Mouse (Mus musculus): ENCODE data around the gene Plch1. TPM values are rescaled to one million over a fixed set of nuclear protein-coding genes. Genes with fewer than 3 reads are reported as not detected.

Plch1 gene
- 11.2 and 20.4 TPM in 2 replicates for polyA plus RNA-seq (2014; fragmentation: Nextera tagmentation; extraction: Ambion mirVana)

DNA sequence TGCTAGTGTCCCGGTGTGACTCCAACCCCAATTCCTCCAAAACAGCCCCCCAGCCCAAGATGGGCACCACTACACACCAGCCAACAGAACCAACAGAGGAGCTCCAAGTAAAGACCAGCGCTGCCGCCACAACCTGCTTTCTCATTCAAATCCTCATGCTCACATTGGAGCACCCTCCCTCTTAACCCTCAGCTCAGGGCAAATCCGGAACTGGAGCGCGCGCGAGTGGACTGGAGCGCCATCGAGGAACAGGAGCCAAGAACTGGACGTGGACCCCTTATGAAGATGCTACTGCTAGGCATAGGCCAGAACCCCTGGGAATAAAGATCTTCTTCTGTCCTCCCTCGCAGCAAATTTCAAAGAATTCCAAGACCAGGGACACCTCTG lies at the start of gene Plch1:
TSS of gene Plch1 (minus strand) at position 164 of the 387 bp plus-strand sequence.
- peak; percentile 71 for ATAC-seq (ENCODE audit: low FRiP score, low TSS enrichment)
- 0% methylated on average over 12 of the region's 12 CpGs for WGBS
- peaks cover 6% of the 10 kb centered on the region; the same call in 1 of the 2 replicates for H3K4me1 ChIP-seq (ENCODE audit: control insufficient read depth, insufficient read depth, low read length)
- no peaks in the 10 kb centered on the region for H3K27me3 ChIP-seq (ENCODE audit: control insufficient read depth, insufficient read depth, low read length)
- H3K4me2 ChIP-seq (replicated peaks; ENCODE audit: low read depth, low read length), result peak within 1 kb of the TSS; percentile 97
- H3K27ac ChIP-seq (ENCODE audit: low read depth, low read length), result peak within 1 kb of the TSS; percentile 85
- H3K4me3 ChIP-seq (ENCODE audit: low read length), result peak within 1 kb of the TSS; percentile 81
- no peaks in the 10 kb centered on the region for H3K36me3 ChIP-seq (ENCODE audit: control insufficient read depth, insufficient read depth, low read length)
- H3K9ac ChIP-seq (ENCODE audit: low read depth, low read length), result peak within 1 kb of the TSS; percentile 78
- H3K9me3 ChIP-seq (ENCODE audit: control insufficient read depth, low read length), result no peaks in the 10 kb centered on the region

DNA sequence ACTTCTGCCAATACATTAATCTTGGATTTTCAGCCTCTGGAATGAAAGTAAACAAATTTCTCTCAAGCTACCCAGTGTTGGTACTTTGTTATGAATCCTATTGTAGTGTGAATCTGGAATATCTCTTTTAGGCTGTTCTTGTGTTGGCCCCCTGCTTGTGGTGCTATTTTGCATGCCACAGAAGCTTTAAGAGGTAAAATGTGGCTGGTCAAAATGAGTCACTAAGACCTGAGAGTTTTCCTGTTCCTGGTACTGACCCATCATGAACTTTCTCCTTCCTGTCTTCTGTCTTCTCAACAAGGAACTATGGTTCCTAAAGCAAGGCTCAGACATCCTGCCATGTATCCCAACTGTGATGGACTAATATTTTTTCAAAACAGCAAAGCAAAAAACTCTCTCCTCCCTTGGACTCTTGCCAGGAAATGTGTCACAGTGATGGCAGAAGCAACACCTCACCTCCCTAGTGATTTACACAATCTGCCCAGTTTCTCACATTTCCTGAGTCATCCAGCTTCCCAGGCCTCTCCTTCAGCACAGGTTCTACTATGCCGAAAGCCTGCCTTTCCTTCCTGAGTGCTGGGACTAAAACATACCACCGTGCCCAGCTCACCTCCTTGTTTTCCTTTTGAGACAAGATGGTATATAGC lies 42.1 kb upstream of the Plch1 start:
- no peak for ATAC-seq (ENCODE audit: low FRiP score, low TSS enrichment)
- no peaks in the 10 kb centered on the region for H3K27me3 ChIP-seq (ENCODE audit: control insufficient read depth, insufficient read depth, low read length)
- H3K27ac ChIP-seq (ENCODE audit: low read depth, low read length), result no peak overlapping the region
- peaks cover 10% of the 10 kb centered on the region; the same call in 1 of the 2 replicates for H3K36me3 ChIP-seq (ENCODE audit: control insufficient read depth, insufficient read depth, low read length)
- H3K4me2 ChIP-seq (replicated peaks; ENCODE audit: low read depth, low read length), result no peak overlapping the region
- H3K4me3 ChIP-seq (ENCODE audit: low read length), result no peak overlapping the region
- H3K9me3 ChIP-seq (ENCODE audit: control insufficient read depth, low read length), result no peaks in the 10 kb centered on the region
- WGBS, result 72% methylated on average over 2 of the region's 2 CpGs
- H3K9ac ChIP-seq (ENCODE audit: low read depth, low read length), result no peak overlapping the region
- H3K4me1 ChIP-seq (ENCODE audit: control insufficient read depth, insufficient read depth, low read length), result no peaks in the 10 kb centered on the region

DNA sequence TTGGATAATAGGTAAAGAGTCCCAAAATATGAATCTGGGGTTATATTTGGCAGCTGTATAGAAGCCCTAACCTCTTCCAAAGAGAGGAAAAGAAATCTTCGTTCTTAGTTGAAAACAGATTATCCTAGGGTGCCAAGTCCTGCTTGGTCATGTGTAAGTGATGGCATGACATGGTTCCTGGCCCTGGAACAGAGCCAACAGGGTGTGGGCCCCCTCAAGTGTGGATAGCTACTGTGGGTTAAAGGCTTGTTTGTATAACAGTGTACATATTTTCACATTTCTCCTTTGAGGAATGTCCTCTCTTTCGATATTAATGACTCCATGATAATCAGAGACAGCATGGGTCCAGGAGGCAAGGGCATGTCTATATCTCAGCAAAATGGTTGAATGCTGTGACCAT lies 39.7 kb upstream of the Plch1 start:
- Histone ChIP-seq H3K36me3 (ENCODE audit: control insufficient read depth, insufficient read depth, low read length) (peaks cover 2% of the 10 kb centered on the region; the same call in 1 of the 2 replicates), H3K4me2 (replicated peaks; ENCODE audit: low read depth, low read length) (no peak overlapping the region), H3K4me1 (ENCODE audit: control insufficient read depth, insufficient read depth, low read length) (no peaks in the 10 kb centered on the region), H3K9me3 (ENCODE audit: control insufficient read depth, low read length) (no peaks in the 10 kb centered on the region), H3K9ac (ENCODE audit: low read depth, low read length) (no peak overlapping the region), H3K27ac (ENCODE audit: low read depth, low read length) (no peak overlapping the region), H3K27me3 (ENCODE audit: control insufficient read depth, insufficient read depth, low read length) (no peaks in the 10 kb centered on the region), H3K4me3 (ENCODE audit: low read length) (no peak overlapping the region)
- WGBS, result 94% methylated on average over 2 of the region's 2 CpGs
- ATAC-seq (ENCODE audit: low FRiP score, low TSS enrichment), result no peak

DNA sequence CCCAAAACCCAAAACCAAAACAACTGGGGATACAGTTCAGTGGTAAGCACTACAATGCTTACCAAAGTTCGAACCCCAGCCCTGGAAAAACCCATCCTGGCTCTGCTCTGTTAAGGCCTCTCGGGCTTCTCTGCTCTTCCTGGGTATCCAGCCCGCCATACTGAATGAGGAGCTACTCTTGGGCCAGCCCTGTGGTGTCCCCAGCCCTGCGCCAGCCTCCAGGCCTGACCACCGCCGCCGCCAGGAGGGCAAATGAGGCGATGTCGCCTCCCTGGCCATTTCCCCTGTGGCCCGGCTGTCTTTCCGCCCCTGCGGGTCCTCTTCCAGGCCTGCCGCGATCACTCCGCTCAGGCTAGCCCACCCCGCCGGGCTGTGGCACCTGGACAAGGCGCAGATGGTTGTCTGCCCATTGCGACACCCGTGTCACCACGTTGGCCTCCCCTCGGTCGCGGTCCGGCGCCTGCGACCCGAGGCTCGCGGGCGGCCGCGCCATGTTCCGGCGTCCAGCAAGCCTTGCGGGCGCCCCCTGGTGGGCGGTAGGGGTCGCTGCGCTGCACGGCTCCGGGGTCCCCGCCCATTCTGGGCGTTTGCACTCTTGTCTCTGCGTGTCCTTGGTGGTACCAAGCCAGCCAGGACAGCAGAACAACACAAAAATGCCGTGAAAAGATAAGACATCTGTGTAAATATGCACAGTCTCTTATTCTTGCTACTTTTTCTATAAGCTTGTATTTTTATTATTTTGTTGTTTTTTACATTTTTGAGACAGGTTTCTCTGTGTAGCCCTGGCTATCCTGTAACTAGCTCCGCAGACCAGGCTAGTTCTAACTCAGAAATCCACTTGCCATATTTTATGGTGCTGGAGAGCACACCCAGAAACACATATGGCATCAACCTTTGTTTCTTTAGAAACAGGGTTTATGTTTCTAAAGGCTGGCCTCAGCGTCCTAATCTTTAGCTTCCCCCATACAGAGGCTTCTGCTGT lies 29.9 kb upstream of the Plch1 start, which contains the start of gene E130311K13Rik:
TSS of gene E130311K13Rik (minus strand) at position 595 of the 982 bp plus-strand sequence.
- WGBS, result 5% methylated on average over 48 of the region's 48 CpGs
- ATAC-seq (ENCODE audit: low FRiP score, low TSS enrichment), result peak; percentile 96
- no peaks in the 10 kb centered on the region for H3K9me3 ChIP-seq (ENCODE audit: control insufficient read depth, low read length)
- no peaks in the 10 kb centered on the region for H3K4me1 ChIP-seq (ENCODE audit: control insufficient read depth, insufficient read depth, low read length)
- peak within 1 kb of the TSS; percentile 89 for H3K9ac ChIP-seq (ENCODE audit: low read depth, low read length)
- H3K27ac ChIP-seq (ENCODE audit: low read depth, low read length), result peak within 1 kb of the TSS; percentile 73
- peak within 1 kb of the TSS; percentile 63 for H3K4me3 ChIP-seq (ENCODE audit: low read length)
- H3K36me3 ChIP-seq (ENCODE audit: control insufficient read depth, insufficient read depth, low read length), result no peaks in the 10 kb centered on the region
- H3K4me2 ChIP-seq (replicated peaks; ENCODE audit: low read depth, low read length), result peak within 1 kb of the TSS; percentile 67
- no peaks in the 10 kb centered on the region for H3K27me3 ChIP-seq (ENCODE audit: control insufficient read depth, insufficient read depth, low read length)

DNA sequence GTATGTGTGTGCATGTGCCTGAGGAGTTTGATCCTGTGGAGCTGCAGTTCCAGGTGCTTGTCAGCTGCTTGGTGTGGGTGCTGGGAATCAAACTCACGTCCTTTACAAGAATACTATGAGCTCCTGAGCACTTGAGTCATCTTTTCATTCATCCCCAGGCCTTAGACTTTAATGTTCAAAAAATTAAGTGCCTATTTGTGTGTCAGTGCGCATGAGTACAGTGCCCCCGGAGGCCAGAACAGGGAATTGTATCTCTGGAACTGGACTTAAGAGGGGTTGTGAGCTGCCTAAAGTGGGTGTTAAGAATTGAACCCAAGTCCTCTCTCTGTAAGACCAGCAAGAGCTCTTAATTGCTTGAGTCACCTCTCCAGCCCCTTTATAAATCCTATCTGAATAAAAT lies 20.4 kb upstream of the Plch1 start:
- Histone ChIP-seq H3K4me1 (ENCODE audit: control insufficient read depth, insufficient read depth, low read length) (no peaks in the 10 kb centered on the region), H3K4me3 (ENCODE audit: low read length) (no peak overlapping the region), H3K36me3 (ENCODE audit: control insufficient read depth, insufficient read depth, low read length) (0 out of 2 replicates have a peak, but pooled peaks cover 3% of the 10 kb centered on the region), H3K9me3 (ENCODE audit: control insufficient read depth, low read length) (no peaks in the 10 kb centered on the region), H3K9ac (ENCODE audit: low read depth, low read length) (no peak overlapping the region), H3K27ac (ENCODE audit: low read depth, low read length) (no peak overlapping the region), H3K4me2 (replicated peaks; ENCODE audit: low read depth, low read length) (no peak overlapping the region), H3K27me3 (ENCODE audit: control insufficient read depth, insufficient read depth, low read length) (no peaks in the 10 kb centered on the region)
- ATAC-seq (ENCODE audit: low FRiP score, low TSS enrichment), result no peak
- 68% methylated on average over 3 of the region's 3 CpGs for WGBS

DNA sequence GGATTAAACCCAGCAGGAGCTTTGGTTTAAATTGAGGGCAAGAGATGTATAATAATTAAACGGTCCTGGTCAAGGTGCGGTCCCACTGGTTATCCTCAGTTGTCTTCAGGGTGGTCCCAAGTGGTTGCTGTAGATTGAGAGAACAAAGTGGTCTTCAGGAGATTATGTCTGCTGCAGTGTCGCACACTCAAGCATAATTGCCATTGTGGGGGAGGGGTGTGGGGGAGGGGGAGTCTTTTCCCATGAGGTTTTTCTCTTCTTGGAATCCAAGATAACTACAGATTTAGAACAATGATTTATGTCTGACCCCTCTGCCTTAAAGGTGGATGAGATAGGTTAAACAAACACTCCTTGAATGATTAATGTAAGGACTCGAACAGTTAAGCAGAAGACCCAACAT lies 11.0 kb upstream of the Plch1 start:
- 49% methylated on average over 4 of the region's 4 CpGs for WGBS
- no peaks in the 10 kb centered on the region for H3K36me3 ChIP-seq (ENCODE audit: control insufficient read depth, insufficient read depth, low read length)
- no peaks in the 10 kb centered on the region for H3K27me3 ChIP-seq (ENCODE audit: control insufficient read depth, insufficient read depth, low read length)
- H3K9ac ChIP-seq (ENCODE audit: low read depth, low read length), result no peak overlapping the region
- no peak for ATAC-seq (ENCODE audit: low FRiP score, low TSS enrichment)
- H3K27ac ChIP-seq (ENCODE audit: low read depth, low read length), result no peak overlapping the region
- peaks cover under 1% of the 10 kb centered on the region for H3K4me1 ChIP-seq (ENCODE audit: control insufficient read depth, insufficient read depth, low read length)
- no peak overlapping the region for H3K4me3 ChIP-seq (ENCODE audit: low read length)
- H3K9me3 ChIP-seq (ENCODE audit: control insufficient read depth, low read length), result no peaks in the 10 kb centered on the region
- no peak overlapping the region for H3K4me2 ChIP-seq (replicated peaks; ENCODE audit: low read depth, low read length)

DNA sequence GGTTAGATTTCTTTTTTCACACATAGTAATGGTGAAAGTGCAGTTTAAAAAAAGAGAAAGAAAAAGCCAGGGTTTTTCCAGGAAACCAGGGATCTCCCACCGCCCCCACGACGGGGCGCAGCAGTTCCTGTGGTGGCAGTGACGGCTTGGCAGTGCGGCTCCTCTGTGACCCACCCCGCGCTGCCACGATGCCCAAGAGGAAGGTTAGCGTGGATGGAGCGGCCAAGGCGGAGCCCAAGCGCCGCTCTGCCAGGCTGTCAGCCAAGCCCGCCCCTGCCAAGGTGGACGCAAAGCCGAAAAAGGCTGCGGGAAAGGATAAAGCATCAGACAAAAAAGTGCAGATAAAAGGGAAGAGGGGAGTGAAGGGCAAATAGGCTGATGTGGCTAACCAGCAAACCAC lies 6.0 kb upstream of the Plch1 start:
- H3K4me3 ChIP-seq (ENCODE audit: low read length), result peak overlapping the region; percentile 34
- H3K27ac ChIP-seq (ENCODE audit: low read depth, low read length), result no peak overlapping the region
- H3K36me3 ChIP-seq (ENCODE audit: control insufficient read depth, insufficient read depth, low read length), result no peaks in the 10 kb centered on the region
- H3K9me3 ChIP-seq (ENCODE audit: control insufficient read depth, low read length), result no peaks in the 10 kb centered on the region
- H3K4me1 ChIP-seq (ENCODE audit: control insufficient read depth, insufficient read depth, low read length), result peaks cover 5% of the 10 kb centered on the region
- peak overlapping the region; percentile 64 for H3K4me2 ChIP-seq (replicated peaks; ENCODE audit: low read depth, low read length)
- H3K9ac ChIP-seq (ENCODE audit: low read depth, low read length), result peak overlapping the region; percentile 44; the same call in 1 of the 2 replicates
- WGBS, result 7% methylated on average over 18 of the region's 18 CpGs
- no peaks in the 10 kb centered on the region for H3K27me3 ChIP-seq (ENCODE audit: control insufficient read depth, insufficient read depth, low read length)
- ATAC-seq (ENCODE audit: low FRiP score, low TSS enrichment), result no peak

DNA sequence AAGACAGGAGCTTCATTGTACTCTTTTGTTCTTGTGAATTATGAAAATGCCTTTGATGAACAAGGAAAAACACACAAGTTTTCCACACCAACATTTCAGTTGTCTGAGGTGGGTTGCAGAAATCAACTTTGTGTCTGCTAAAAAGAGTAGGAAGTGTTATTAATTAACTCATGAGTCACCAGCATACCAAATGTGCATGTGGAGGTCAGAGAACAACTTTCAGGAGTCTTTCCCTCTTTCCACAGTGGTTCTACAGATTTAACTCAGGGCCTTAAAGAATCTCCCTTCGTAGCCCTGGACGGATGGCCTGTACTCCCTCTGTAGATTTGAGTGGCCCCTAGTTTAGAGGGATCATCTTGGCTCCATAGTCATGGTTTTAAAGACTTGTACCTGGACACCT lies 4.9 kb upstream of the Plch1 start:
- Histone ChIP-seq H3K9me3 (ENCODE audit: control insufficient read depth, low read length) (no peaks in the 10 kb centered on the region), H3K27me3 (ENCODE audit: control insufficient read depth, insufficient read depth, low read length) (no peaks in the 10 kb centered on the region), H3K4me3 (ENCODE audit: low read length) (no peak overlapping the region), H3K27ac (ENCODE audit: low read depth, low read length) (no peak overlapping the region), H3K4me2 (replicated peaks; ENCODE audit: low read depth, low read length) (no peak overlapping the region), H3K4me1 (ENCODE audit: control insufficient read depth, insufficient read depth, low read length) (peaks cover 6% of the 10 kb centered on the region), H3K36me3 (ENCODE audit: control insufficient read depth, insufficient read depth, low read length) (no peaks in the 10 kb centered on the region), H3K9ac (ENCODE audit: low read depth, low read length) (no peak overlapping the region)
- no peak for ATAC-seq (ENCODE audit: low FRiP score, low TSS enrichment)
- WGBS, result 78% methylated on average over 2 of the region's 2 CpGs

All from kidney, embryonic 14.5 days (tissue).